Mouse (Mus musculus): Measurements from ENCODE around the gene Fam78b. TPM values are rescaled to one million over a fixed set of nuclear protein-coding genes. Genes with fewer than 3 reads are reported as not detected.

Gene Fam78b
- total and polyA plus RNA-seq, 2 experiments from 2014 or later, result 8.2 to 20.2 TPM

DNA sequence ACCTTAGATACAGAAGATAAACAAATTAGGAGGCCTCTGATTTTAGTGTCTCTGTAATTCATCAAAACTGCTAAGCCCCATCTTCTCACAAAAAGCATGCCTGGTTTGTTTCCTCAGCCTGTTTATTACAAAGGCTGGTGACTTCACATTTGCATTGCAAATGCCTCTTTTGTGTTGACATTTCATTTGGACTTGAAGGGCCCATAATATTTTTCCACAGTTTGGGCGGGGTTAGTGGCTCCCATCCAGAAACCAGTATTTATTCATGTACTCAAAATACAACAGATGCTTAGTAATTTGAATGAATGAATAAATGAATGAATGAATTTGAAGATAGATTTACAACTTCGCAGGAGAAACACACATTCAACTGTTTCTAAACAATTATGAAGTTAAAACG lies 115.5 kb downstream of the Fam78b start:
- no peak for ATAC-seq (ENCODE audit: low FRiP score)

GRCm38 (mm10) chr1:167118971-167119370 lies 117.8 kb downstream of the Fam78b start:
- Histone ChIP-seq H3K27me3 (ENCODE audit: insufficient read depth, low read length) (no peaks in the 10 kb centered on the region), H3K4me2 (ENCODE audit: low read depth, low read length, poor library complexity, severe bottlenecking) (peak overlapping the region; percentile 34; the same call in 1 of the 2 replicates), H3K36me3 (ENCODE audit: insufficient read depth, low read length) (no peaks in the 10 kb centered on the region), H3K4me1 (ENCODE audit: insufficient read depth, low read length) (no peaks in the 10 kb centered on the region; the same call in 1 of the 2 replicates), H3K4me3 (ENCODE audit: low read depth, low read length) (peak overlapping the region; percentile 2; the same call in 1 of the 2 replicates), H3K27ac (ENCODE audit: low read depth, low read length) (no peak overlapping the region), H3K9ac (replicated peaks; ENCODE audit: low read length, poor library complexity, severe bottlenecking) (no peak overlapping the region), H3K9me3 (ENCODE audit: low read length) (no peaks in the 10 kb centered on the region)
- DNase-seq (ENCODE audit: low spot score) (no peak), ATAC-seq (ENCODE audit: low FRiP score) (no peak)
- 45% methylated on average over 7 of the region's 7 CpGs for WGBS
- TF ChIP-seq CTCF (IDR thresholded peaks at IDR 0.05), result no peak

More for the DNA sequence above, 115.5 kb downstream of the Fam78b start:
- no peaks in the 10 kb centered on the region for H3K27me3 ChIP-seq (ENCODE audit: insufficient read depth, low read length)
- 62% methylated on average over 3 of the region's 3 CpGs for WGBS
- H3K36me3 ChIP-seq (ENCODE audit: insufficient read depth, low read length), result no peaks in the 10 kb centered on the region
- DNase-seq (ENCODE audit: low spot score), result no peak
- H3K4me1 ChIP-seq (ENCODE audit: insufficient read depth, low read length), result no peaks in the 10 kb centered on the region; the same call in 1 of the 2 replicates
- no peak overlapping the region for H3K9ac ChIP-seq (replicated peaks; ENCODE audit: low read length, poor library complexity, severe bottlenecking)
- TF ChIP-seq CTCF (IDR thresholded peaks at IDR 0.05), result no peak
- no peak overlapping the region for H3K4me2 ChIP-seq (ENCODE audit: low read depth, low read length, poor library complexity, severe bottlenecking)
- no peaks in the 10 kb centered on the region for H3K9me3 ChIP-seq (ENCODE audit: low read length)
- H3K4me3 ChIP-seq (ENCODE audit: low read depth, low read length), result no peak overlapping the region
- H3K27ac ChIP-seq (ENCODE audit: low read depth, low read length), result no peak overlapping the region

DNA sequence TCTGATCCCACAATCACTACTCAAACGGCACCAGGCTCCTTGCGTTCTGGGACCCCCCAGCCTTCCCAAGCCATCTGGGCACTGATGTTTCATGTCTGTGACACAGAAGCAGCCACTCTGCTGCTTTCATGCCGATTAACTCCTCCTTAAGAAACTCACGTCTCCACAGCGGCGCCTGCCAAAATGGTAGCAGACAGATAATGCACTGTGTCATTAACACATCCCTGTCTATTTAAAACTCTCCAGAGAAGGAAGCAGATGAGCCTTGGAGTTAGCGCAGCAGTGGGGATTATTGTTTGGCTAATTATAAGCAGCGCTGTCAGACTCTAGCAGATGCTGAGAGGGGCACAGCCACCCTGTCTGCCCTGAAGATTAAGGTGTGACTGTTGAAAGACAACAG lies 118.2 kb downstream of the Fam78b start:
- Histone ChIP-seq H3K27ac (ENCODE audit: low read depth, low read length) (no peak overlapping the region), H3K9ac (replicated peaks; ENCODE audit: low read length, poor library complexity, severe bottlenecking) (0 out of 2 replicates have a peak overlapping the region, but pooled peaks have one; percentile 3), H3K27me3 (ENCODE audit: insufficient read depth, low read length) (no peaks in the 10 kb centered on the region), H3K4me1 (ENCODE audit: insufficient read depth, low read length) (no peaks in the 10 kb centered on the region; the same call in 1 of the 2 replicates), H3K4me3 (ENCODE audit: low read depth, low read length) (peak overlapping the region; percentile 2; the same call in 1 of the 2 replicates), H3K9me3 (ENCODE audit: low read length) (no peaks in the 10 kb centered on the region), H3K36me3 (ENCODE audit: insufficient read depth, low read length) (no peaks in the 10 kb centered on the region), H3K4me2 (ENCODE audit: low read depth, low read length, poor library complexity, severe bottlenecking) (peak overlapping the region; percentile 34; the same call in 1 of the 2 replicates)
- 18% methylated on average over 8 of the region's 8 CpGs for WGBS
- no peak for TF ChIP-seq CTCF (IDR thresholded peaks at IDR 0.05)
- DNase-seq (ENCODE audit: low spot score), result peak; percentile 60
- peak; percentile 45; the same call in 1 of the 2 replicates for ATAC-seq (ENCODE audit: low FRiP score)

- DNase-seq (ENCODE audit: low spot score) (no peak), ATAC-seq (ENCODE audit: low FRiP score) (no peak)
- H3K9me3 ChIP-seq (ENCODE audit: low read length), result no peaks in the 10 kb centered on the region
- TF ChIP-seq CTCF (IDR thresholded peaks at IDR 0.05), result no peak
- H3K4me2 ChIP-seq (ENCODE audit: low read depth, low read length, poor library complexity, severe bottlenecking), result no peak overlapping the region
- no peak overlapping the region for H3K4me3 ChIP-seq (ENCODE audit: low read depth, low read length)
- H3K4me1 ChIP-seq (ENCODE audit: insufficient read depth, low read length), result no peaks in the 10 kb centered on the region; the same call in 1 of the 2 replicates
- no peak overlapping the region for H3K27ac ChIP-seq (ENCODE audit: low read depth, low read length)
- no peaks in the 10 kb centered on the region for H3K36me3 ChIP-seq (ENCODE audit: insufficient read depth, low read length)
- WGBS, result 96% methylated on average over 2 of the region's 2 CpGs
- H3K27me3 ChIP-seq (ENCODE audit: insufficient read depth, low read length), result no peaks in the 10 kb centered on the region
- H3K9ac ChIP-seq (replicated peaks; ENCODE audit: low read length, poor library complexity, severe bottlenecking), result no peak overlapping the region
Observed at GRCm38 (mm10) chr1:167122436-167122835, 121.2 kb downstream of the Fam78b start.

DNA sequence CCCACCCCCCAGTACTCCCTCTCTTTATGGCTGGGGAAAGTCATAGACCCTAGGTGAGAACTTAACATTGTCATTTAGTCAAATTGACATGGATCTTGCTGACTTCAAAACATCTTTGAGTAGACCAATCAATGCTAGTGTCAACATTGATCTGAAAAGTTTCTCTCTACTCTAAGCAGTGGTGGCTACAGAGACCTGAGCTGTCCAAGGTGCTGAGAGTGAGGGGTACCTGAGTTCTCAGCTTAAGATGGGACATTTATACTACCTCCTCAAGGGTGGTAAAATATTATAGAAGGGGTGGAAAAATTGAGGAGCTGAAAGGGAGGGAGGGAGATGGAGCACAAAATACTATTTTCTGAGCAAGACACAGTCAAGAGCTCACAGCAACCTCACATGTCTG lies 122.3 kb downstream of the Fam78b start:
- no peak for DNase-seq (ENCODE audit: low spot score)
- H3K27me3 ChIP-seq (ENCODE audit: insufficient read depth, low read length), result no peaks in the 10 kb centered on the region
- H3K36me3 ChIP-seq (ENCODE audit: insufficient read depth, low read length), result no peaks in the 10 kb centered on the region
- no peaks in the 10 kb centered on the region for H3K9me3 ChIP-seq (ENCODE audit: low read length)
- H3K9ac ChIP-seq (replicated peaks; ENCODE audit: low read length, poor library complexity, severe bottlenecking), result no peak overlapping the region
- no peak overlapping the region for H3K4me2 ChIP-seq (ENCODE audit: low read depth, low read length, poor library complexity, severe bottlenecking)
- no peak for ATAC-seq (ENCODE audit: low FRiP score)
- H3K4me3 ChIP-seq (ENCODE audit: low read depth, low read length), result no peak overlapping the region
- no peak for TF ChIP-seq CTCF (IDR thresholded peaks at IDR 0.05)
- H3K27ac ChIP-seq (ENCODE audit: low read depth, low read length), result no peak overlapping the region
- H3K4me1 ChIP-seq (ENCODE audit: insufficient read depth, low read length), result no peaks in the 10 kb centered on the region; the same call in 1 of the 2 replicates

GRCm38 (mm10) chr1:167125870-167126269 lies 124.7 kb downstream of the Fam78b start:
- Histone ChIP-seq H3K4me3 (ENCODE audit: low read depth, low read length) (no peak overlapping the region), H3K36me3 (ENCODE audit: insufficient read depth, low read length) (no peaks in the 10 kb centered on the region), H3K4me2 (ENCODE audit: low read depth, low read length, poor library complexity, severe bottlenecking) (no peak overlapping the region), H3K9me3 (ENCODE audit: low read length) (no peaks in the 10 kb centered on the region), H3K27me3 (ENCODE audit: insufficient read depth, low read length) (no peaks in the 10 kb centered on the region), H3K27ac (ENCODE audit: low read depth, low read length) (no peak overlapping the region), H3K9ac (replicated peaks; ENCODE audit: low read length, poor library complexity, severe bottlenecking) (no peak overlapping the region), H3K4me1 (ENCODE audit: insufficient read depth, low read length) (no peaks in the 10 kb centered on the region)
- TF ChIP-seq CTCF (IDR thresholded peaks at IDR 0.05), result no peak
- 83% methylated on average over 3 of the region's 3 CpGs for WGBS
- DNase-seq (ENCODE audit: low spot score) (no peak), ATAC-seq (ENCODE audit: low FRiP score) (no peak)

All from midbrain, postnatal 0 days (tissue).